Mouse (Mus musculus) heart, embryonic 15.5 days (tissue): ENCODE results near the gene Pde2a. TPM values are rescaled to one million over a fixed set of nuclear protein-coding genes. Genes with fewer than 3 reads are reported as not detected.
A peak's percentile ranks its signal among the peaks of the same experiment; 100 is the strongest.

Experiments used
- ATAC-seq: fragments of 200-750 bp; cut with Nextera tagmentation; replicated peaks from 2 replicates; pipeline ENCODE4 v1.8.0; 2017; ENCODE audit warnings: low read depth, moderate TSS enrichment; ENCODE audit not compliant: insufficient number of reproducible peaks, insufficient read depth, low FRiP score
- H3K27ac ChIP-seq: fragments of 300-500 bp; sonication (generic); 2 replicates; pipeline ENCODE4 v1.5.1; 2015; ENCODE audit warnings: mild to moderate bottlenecking, inconsistent platforms
- H3K27me3 ChIP-seq: fragments of 300-500 bp; sonication (generic); 2 replicates; pipeline ENCODE4 v1.6.1; 2015; ENCODE audit warnings: inconsistent platforms
- H3K36me3 ChIP-seq: fragments of 300-500 bp; sonication (generic); 2 replicates; pipeline ENCODE4 v1.6.1; 2015; ENCODE audit warnings: mild to moderate bottlenecking, inconsistent platforms
- H3K4me1 ChIP-seq: fragments of 300-500 bp; sonication (generic); replicated peaks from 2 replicates; pipeline ENCODE4 v1.6.1; 2015; ENCODE audit warnings: inconsistent platforms
- H3K4me2 ChIP-seq: fragments of 300-500 bp; sonication (generic); 2 replicates; pipeline ENCODE4 v1.6.1; 2015; ENCODE audit warnings: inconsistent platforms, mild to moderate bottlenecking, moderate library complexity
- H3K4me3 ChIP-seq: fragments of 300-500 bp; sonication (generic); 2 replicates; pipeline ENCODE4 v1.5.1; 2015; ENCODE audit warnings: mild to moderate bottlenecking, inconsistent platforms
- H3K9ac ChIP-seq: fragments of 300-500 bp; sonication (generic); 2 replicates; pipeline ENCODE4 v1.6.1; 2015; ENCODE audit warnings: mild to moderate bottlenecking, inconsistent platforms
- H3K9me3 ChIP-seq: fragments of 300-500 bp; sonication (generic); replicated peaks from 2 replicates; pipeline ENCODE4 v1.6.1; 2016; ENCODE audit warnings: inconsistent platforms
- WGBS: fragments of 180-500 bp; shearing (Covaris S2); methylation state at CpG from one replicate; pipeline ENCODE4 v1.1.7; 2015; ENCODE audit warnings: mixed read lengths; 5-methylcytosine and 5-hydroxymethylcytosine counted together
- polyA plus RNA-seq: library from polyadenylated mRNA; unstranded; fragments of >200 nt; fragmentation: Nextera tagmentation; extraction: Ambion mirVana; gene quantifications from 2 replicates; pipeline ENCODE4 v1.2.1, GENCODE M21; 2015

The Pde2a gene
- polyA plus RNA-seq = 16.3 and 21.9 TPM in 2 replicates

GRCm38 (mm10) chr7:101421529-101421928, at the start of gene Pde2a:
Gene Pde2a, plus strand, starts transcription at chr7:101421691.
- H3K36me3 ChIP-seq = no peaks in the 10 kb centered on the region
- no peak within 1 kb of the TSS for H3K4me2 ChIP-seq
- H3K9ac ChIP-seq = no peak within 1 kb of the TSS
- peaks cover 73% of the 10 kb centered on the region for H3K27me3 ChIP-seq
- 0 out of 2 replicates have a peak, but pooled peaks have one; percentile 11 for ATAC-seq
- H3K4me3 ChIP-seq = no peak within 1 kb of the TSS
- H3K9me3 ChIP-seq = no peaks in the 10 kb centered on the region
- H3K4me1 ChIP-seq = no peaks in the 10 kb centered on the region
- H3K27ac ChIP-seq = no peak within 1 kb of the TSS
- WGBS = 13% methylated on average over 6 of the region's 6 CpGs

- WGBS = 78% methylated on average over 26 of the region's 26 CpGs
- peaks cover 8% of the 10 kb centered on the region for H3K4me1 ChIP-seq
- H3K9me3 ChIP-seq = no peaks in the 10 kb centered on the region
- H3K36me3 ChIP-seq = no peaks in the 10 kb centered on the region
- H3K27ac ChIP-seq = no peak overlapping the region
- H3K4me2 ChIP-seq = no peak overlapping the region
- H3K4me3 ChIP-seq = no peak overlapping the region
- H3K9ac ChIP-seq = no peak overlapping the region
- H3K27me3 ChIP-seq = 0 out of 2 replicates have a peak, but pooled peaks cover 3% of the 10 kb centered on the region
- ATAC-seq = no peak
Observed at GRCm38 (mm10) chr7:101373082-101373481, 48.4 kb upstream of the Pde2a start.

- no peak overlapping the region for H3K4me3 ChIP-seq
- H3K27me3 ChIP-seq = 0 out of 2 replicates have a peak, but pooled peaks cover 3% of the 10 kb centered on the region
- no peak for ATAC-seq
Observed at GRCm38 (mm10) chr7:101374155-101374554, 47.3 kb upstream of the Pde2a start.

GRCm38 (mm10) chr7:101376701-101377340, 44.7 kb upstream of the Pde2a start:
- Histone ChIP-seq H3K27me3 (0 out of 2 replicates have a peak, but pooled peaks cover 3% of the 10 kb centered on the region), H3K9ac (no peak overlapping the region), H3K27ac (peak overlapping the region; percentile 79; the same call in 1 of the 2 replicates), H3K4me1 (peaks cover 26% of the 10 kb centered on the region), H3K4me3 (no peak overlapping the region), H3K36me3 (no peaks in the 10 kb centered on the region), H3K9me3 (no peaks in the 10 kb centered on the region), H3K4me2 (no peak overlapping the region)
- 78% methylated on average over 10 of the region's 10 CpGs for WGBS
- ATAC-seq = no peak

More at GRCm38 (mm10) chr7:101374155-101374554, 47.3 kb upstream of the Pde2a start:
- no peaks in the 10 kb centered on the region for H3K36me3 ChIP-seq
- no peaks in the 10 kb centered on the region for H3K9me3 ChIP-seq
- H3K4me1 ChIP-seq = peaks cover 18% of the 10 kb centered on the region
- H3K27ac ChIP-seq = no peak overlapping the region
- H3K9ac ChIP-seq = no peak overlapping the region
- no peak overlapping the region for H3K4me2 ChIP-seq

GRCm38 (mm10) chr7:101377741-101378262, 43.7 kb upstream of the Pde2a start:
- peak overlapping the region; percentile 61 for H3K4me2 ChIP-seq
- H3K36me3 ChIP-seq = no peaks in the 10 kb centered on the region
- H3K9me3 ChIP-seq = no peaks in the 10 kb centered on the region
- peaks cover 26% of the 10 kb centered on the region for H3K4me1 ChIP-seq
- 0 out of 2 replicates have a peak overlapping the region, but pooled peaks have one; percentile 8 for H3K9ac ChIP-seq
- WGBS = 30% methylated on average over 7 of the region's 7 CpGs
- ATAC-seq = peak; percentile 81
- H3K4me3 ChIP-seq = peak overlapping the region; percentile 38
- H3K27me3 ChIP-seq = 0 out of 2 replicates have a peak, but pooled peaks cover 3% of the 10 kb centered on the region
- peak overlapping the region; percentile 79 for H3K27ac ChIP-seq

GRCm38 (mm10) chr7:101378285-101378684, 43.2 kb upstream of the Pde2a start:
- Histone ChIP-seq H3K4me2 (peak overlapping the region; percentile 61), H3K4me1 (peaks cover 28% of the 10 kb centered on the region), H3K4me3 (peak overlapping the region; percentile 38), H3K27ac (peak overlapping the region; percentile 79), H3K9ac (peak overlapping the region; percentile 52), H3K9me3 (no peaks in the 10 kb centered on the region), H3K27me3 (no peaks in the 10 kb centered on the region), H3K36me3 (no peaks in the 10 kb centered on the region)
- 47% methylated on average over 3 of the region's 3 CpGs for WGBS
- ATAC-seq = no peak

GRCm38 (mm10) chr7:101378796-101379465, 42.6 kb upstream of the Pde2a start:
- ATAC-seq = no peak
- peak overlapping the region; percentile 38 for H3K4me3 ChIP-seq
- no peaks in the 10 kb centered on the region for H3K9me3 ChIP-seq
- 52% methylated on average over 5 of the region's 5 CpGs for WGBS
- peak overlapping the region; percentile 52; the same call in 1 of the 2 replicates for H3K9ac ChIP-seq
- no peaks in the 10 kb centered on the region for H3K36me3 ChIP-seq
- peak overlapping the region; percentile 61 for H3K4me2 ChIP-seq
- no peaks in the 10 kb centered on the region for H3K27me3 ChIP-seq
- peaks cover 30% of the 10 kb centered on the region for H3K4me1 ChIP-seq
- peak overlapping the region; percentile 79 for H3K27ac ChIP-seq

- no peak overlapping the region for H3K4me3 ChIP-seq
- H3K36me3 ChIP-seq = no peaks in the 10 kb centered on the region
- no peaks in the 10 kb centered on the region for H3K27me3 ChIP-seq
- peak overlapping the region; percentile 61 for H3K4me2 ChIP-seq
- H3K9ac ChIP-seq = no peak overlapping the region
- H3K9me3 ChIP-seq = no peaks in the 10 kb centered on the region
- H3K4me1 ChIP-seq = peaks cover 33% of the 10 kb centered on the region
- 49% methylated on average over 2 of the region's 2 CpGs for WGBS
- peak overlapping the region; percentile 79; the same call in 1 of the 2 replicates for H3K27ac ChIP-seq
- no peak for ATAC-seq
Observed at GRCm38 (mm10) chr7:101379732-101380131, 41.8 kb upstream of the Pde2a start.

GRCm38 (mm10) chr7:101381512-101381911, 40.0 kb upstream of the Pde2a start:
- 71% methylated on average over 6 of the region's 6 CpGs for WGBS

GRCm38 (mm10) chr7:101382378-101382777, 39.1 kb upstream of the Pde2a start:
- Histone ChIP-seq H3K27ac (no peak overlapping the region), H3K9me3 (no peaks in the 10 kb centered on the region), H3K4me3 (no peak overlapping the region), H3K4me1 (peaks cover 46% of the 10 kb centered on the region), H3K27me3 (no peaks in the 10 kb centered on the region), H3K9ac (no peak overlapping the region), H3K4me2 (no peak overlapping the region), H3K36me3 (peaks cover 4% of the 10 kb centered on the region; the same call in 1 of the 2 replicates)
- no peak for ATAC-seq
- WGBS = 76% methylated on average over 8 of the region's 8 CpGs

More at GRCm38 (mm10) chr7:101381512-101381911, 40.0 kb upstream of the Pde2a start:
- peaks cover 48% of the 10 kb centered on the region for H3K4me1 ChIP-seq
- no peak overlapping the region for H3K4me3 ChIP-seq
- no peaks in the 10 kb centered on the region for H3K27me3 ChIP-seq
- no peak for ATAC-seq
- no peak overlapping the region for H3K4me2 ChIP-seq
- no peak overlapping the region for H3K9ac ChIP-seq
- no peaks in the 10 kb centered on the region for H3K36me3 ChIP-seq
- H3K9me3 ChIP-seq = no peaks in the 10 kb centered on the region
- no peak overlapping the region for H3K27ac ChIP-seq

GRCm38 (mm10) chr7:101383756-101384155, 37.7 kb upstream of the Pde2a start:
- Histone ChIP-seq H3K27me3 (no peaks in the 10 kb centered on the region), H3K4me3 (no peak overlapping the region), H3K36me3 (peaks cover 12% of the 10 kb centered on the region; the same call in 1 of the 2 replicates), H3K27ac (peak overlapping the region; percentile 53; the same call in 1 of the 2 replicates), H3K9ac (no peak overlapping the region), H3K4me2 (no peak overlapping the region), H3K9me3 (no peaks in the 10 kb centered on the region), H3K4me1 (peaks cover 35% of the 10 kb centered on the region)
- WGBS = 70% methylated on average over 3 of the region's 3 CpGs
- ATAC-seq = no peak
